9 mouse cellular contexts compared by ENCODE assay signal in the genomic region with DNA sequence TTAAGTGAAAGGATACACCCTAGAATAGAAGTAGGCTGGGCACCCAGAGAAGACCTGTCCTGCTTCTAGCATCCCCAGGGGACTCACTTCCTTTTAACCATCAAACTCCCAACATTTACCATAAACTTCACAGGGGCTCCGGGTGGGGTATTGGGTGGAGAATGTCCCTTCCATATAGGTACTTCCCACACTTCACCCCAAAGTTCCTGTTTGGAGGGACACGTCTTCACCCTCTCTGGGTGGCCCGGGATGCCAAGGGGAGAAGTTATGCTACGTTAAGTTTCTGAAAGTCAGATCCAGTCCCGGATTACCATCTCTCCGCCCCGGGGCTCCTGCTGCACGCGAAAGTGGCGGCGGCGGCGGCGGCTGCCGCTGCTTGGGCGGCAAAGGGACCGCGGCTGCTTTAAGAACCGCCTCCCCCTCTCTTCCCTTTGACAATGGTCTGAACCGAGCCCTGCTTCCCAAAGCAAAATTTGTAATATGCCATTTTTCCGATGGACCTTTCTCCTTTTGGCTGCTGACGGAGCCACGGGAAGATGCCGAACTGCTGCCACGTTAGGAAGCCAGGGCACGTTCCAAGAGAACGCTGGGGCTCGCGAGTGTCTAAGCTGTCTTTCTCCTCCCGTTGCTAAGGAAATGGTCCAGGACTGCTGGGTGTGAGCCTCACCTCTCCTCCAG. TPM values are rescaled to one million over a fixed set of nuclear protein-coding genes. Genes with fewer than 3 reads are reported as not detected.
DNase-seq lines count a peak whose midpoint lies in the region; ATAC-seq lines count a peak whose summit lies in the region.
"Had no signal": no experiment of that assay in that cellular context is flagged by ENCODE, and none has a peak within 500 bp of the region (broad histone marks: within the 10 kb centered on the region; RNA-seq: fewer than 3 reads in every experiment).

Gene Ppfia2 (plus strand): TSS at position 485 of the 678 bp plus-strand sequence.

- H3K27ac ChIP-seq in embryonic facial prominence, embryonic 12.5 days, result no peak within 1 kb of the TSS
- H3K27ac ChIP-seq in heart, embryonic 15.5 days, result no peak within 1 kb of the TSS
- H3K27ac ChIP-seq in neural tube, embryonic 13.5 days (replicated peaks), result peak within 1 kb of the TSS; percentile 89

- peak; percentile 12 to 16 for DNase-seq in gastrocnemius, postnatal 4 days (ENCODE audit: low spot score in 2 of 2)
- no peak for DNase-seq in gastrocnemius, postnatal 25 days
- DNase-seq in kidney, postnatal 14 days, result peak; percentile 17
- DNase-seq in liver, result peak; percentile 4
- no peak for DNase-seq in urinary bladder, postnatal 14 days (ENCODE audit: low spot score)

- peak; percentile 62; the same call in 1 of the 2 replicates for ATAC-seq in embryonic facial prominence, embryonic 12.5 days (ENCODE audit: insufficient number of reproducible peaks, insufficient read depth, low FRiP score, low TSS enrichment)
- ATAC-seq in heart, embryonic 15.5 days (replicated peaks; ENCODE audit: insufficient number of reproducible peaks, insufficient read depth, low FRiP score, low read depth), result no peak
- ATAC-seq in neural tube, embryonic 13.5 days (ENCODE audit: low read depth), result peak; percentile 92

- H3K9ac ChIP-seq in embryonic facial prominence, embryonic 12.5 days, result peak within 1 kb of the TSS; percentile 33; the same call in 1 of the 2 replicates
- H3K9ac ChIP-seq in heart, embryonic 15.5 days, result no peak within 1 kb of the TSS; the same call in 1 of the 2 replicates
- peak within 1 kb of the TSS; percentile 74 for H3K9ac ChIP-seq in neural tube, embryonic 13.5 days

- no peaks in the 10 kb centered on the region for H3K4me1 ChIP-seq in embryonic facial prominence, embryonic 12.5 days
- peaks cover 9% of the 10 kb centered on the region for H3K4me1 ChIP-seq in heart, embryonic 15.5 days (replicated peaks)
- H3K4me1 ChIP-seq in neural tube, embryonic 13.5 days (replicated peaks), result peaks cover 14% of the 10 kb centered on the region; the same call in 1 of the 2 replicates

- H3K4me2 ChIP-seq in embryonic facial prominence, embryonic 12.5 days (replicated peaks), result peak within 1 kb of the TSS; percentile 82
- H3K4me2 ChIP-seq in heart, embryonic 15.5 days, result peak within 1 kb of the TSS; percentile 86
- peak within 1 kb of the TSS; percentile 87 for H3K4me2 ChIP-seq in neural tube, embryonic 13.5 days

- no peaks in the 10 kb centered on the region for H3K36me3 ChIP-seq in embryonic facial prominence, embryonic 12.5 days
- H3K36me3 ChIP-seq in heart, embryonic 15.5 days, result no peaks in the 10 kb centered on the region
- no peaks in the 10 kb centered on the region for H3K36me3 ChIP-seq in neural tube, embryonic 13.5 days

- H3K4me3 ChIP-seq in embryonic facial prominence, embryonic 12.5 days, result peak within 1 kb of the TSS; percentile 46
- H3K4me3 ChIP-seq in heart, embryonic 15.5 days, result peak within 1 kb of the TSS; percentile 52
- peak within 1 kb of the TSS; percentile 73 for H3K4me3 ChIP-seq in neural tube, embryonic 13.5 days

- under 1% methylated on average over 30 of the region's 30 CpGs for WGBS in embryonic facial prominence, embryonic 12.5 days
- WGBS in heart, embryonic 15.5 days, result under 1% methylated on average over 30 of the region's 30 CpGs
- under 1% methylated on average over 30 of the region's 30 CpGs for WGBS in neural tube, embryonic 13.5 days

- no peaks in the 10 kb centered on the region for H3K9me3 ChIP-seq in embryonic facial prominence, embryonic 12.5 days
- H3K9me3 ChIP-seq in heart, embryonic 15.5 days (replicated peaks), result no peaks in the 10 kb centered on the region
- no peaks in the 10 kb centered on the region for H3K9me3 ChIP-seq in neural tube, embryonic 13.5 days

- H3K27me3 ChIP-seq in embryonic facial prominence, embryonic 12.5 days, result peaks cover 20% of the 10 kb centered on the region
- H3K27me3 ChIP-seq in heart, embryonic 15.5 days, result peaks cover 26% of the 10 kb centered on the region
- no peaks in the 10 kb centered on the region for H3K27me3 ChIP-seq in neural tube, embryonic 13.5 days

RNA-seq across cellular contexts. Expression of gene Ppfia2, which starts in this region (rescaled TPM):
- under 1 TPM; 0.57 to 0.86 TPM for total RNA-seq in gastrocnemius, postnatal 4 days (2021)
- total RNA-seq in gastrocnemius, postnatal 25 days (2021), result under 1 TPM; 0.10 to 0.16 TPM
- 2.6 and 2.7 TPM in 2 replicates for polyA plus RNA-seq in embryonic facial prominence, embryonic 12.5 days (2016; fragmentation: Nextera tagmentation; extraction: Ambion mirVana)
- polyA plus RNA-seq in heart, embryonic 15.5 days (2015; fragmentation: Nextera tagmentation; extraction: Ambion mirVana), result 0.35 and 0.57 TPM in 2 replicates
- 17.5 and 18.6 TPM in 2 replicates for polyA plus RNA-seq in neural tube, embryonic 13.5 days (2015; fragmentation: Nextera tagmentation; extraction: Ambion mirVana)
- polyA plus RNA-seq: C2C12 had no signal

Comparison
In these comparisons a context has a peak if more than half of its experiments do, and no peak if none do; other contexts are left out.
1. Peak in DNase-seq in gastrocnemius, postnatal 4 days; RNA of the gene not detected or under 1 TPM.
2. DNase-seq: peak in kidney, postnatal 14 days (single experiment) and liver (single experiment); none in gastrocnemius, postnatal 25 days (single experiment) and urinary bladder, postnatal 14 days (single experiment).
3. Peak in every context shown above with its lines, with median percentiles within 50 percentile points of each other: H3K4me2 ChIP-seq and H3K4me3 ChIP-seq.